Mouse (Mus musculus) kidney, adult 2 months (tissue): ENCODE measurements around the gene Zcchc3.

Experiments
- CTCF ChIP-seq: fragments of 200-500 bp; conservative IDR thresholded peaks from 2 replicates; pipeline ENCODE4 v1.5.1; 2011; ENCODE audit warnings: low read depth, mild to moderate bottlenecking, control low read depth, low read length, moderate library complexity, mixed read lengths; ENCODE audit not compliant: insufficient read depth, insufficient read length
- POLR2A ChIP-seq: fragments of 200-500 bp; IDR thresholded peaks from one replicate; pipeline ENCODE4 v1.6.1; 2011; ENCODE audit warnings: low read depth, low read length, control low read depth

GRCm38 (mm10) chr2:152398691-152399090 is 16.1 kb downstream of the Zcchc3 start:
- no peak for TF ChIP-seq CTCF
- no peak for TF ChIP-seq POLR2A
